Mouse (Mus musculus) kidney, postnatal 4 days (tissue): ENCODE measurements at regions not wholly inside any gene's neighbourhood (a gene's known extent, or its start where the extent isn't known, plus 50 kb on each side); places are given as distances from the start of the nearest gene placed in this dataset.

Source experiments
- DNase-seq, 2 experiments: peaks; one replicate each; pipeline ENCODE4 v3.0.0; 2021; ENCODE audit warnings: mixed read lengths in 2 of 2

DNA sequence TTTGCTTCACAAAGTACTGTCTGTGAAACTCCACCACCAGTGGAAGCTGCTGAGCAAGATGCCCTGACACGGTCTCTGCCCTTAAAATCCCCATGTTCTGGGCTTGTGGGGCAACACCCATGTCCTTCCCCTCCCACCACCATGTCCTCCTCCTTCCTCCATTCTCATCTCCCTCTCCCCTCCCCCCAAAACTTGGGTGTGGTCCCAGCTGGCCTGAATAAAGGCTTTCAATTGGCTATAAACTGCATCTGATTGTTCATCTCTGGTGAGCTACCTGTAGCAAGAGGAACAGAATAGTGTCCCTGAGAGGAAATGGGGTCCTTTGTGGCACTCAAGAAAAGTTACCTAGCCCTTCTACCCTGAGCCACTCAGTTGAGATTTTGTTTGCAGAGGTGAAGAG, 91.8 kb downstream of the Slc16a9 start:
- DNase-seq = no peak

DNA sequence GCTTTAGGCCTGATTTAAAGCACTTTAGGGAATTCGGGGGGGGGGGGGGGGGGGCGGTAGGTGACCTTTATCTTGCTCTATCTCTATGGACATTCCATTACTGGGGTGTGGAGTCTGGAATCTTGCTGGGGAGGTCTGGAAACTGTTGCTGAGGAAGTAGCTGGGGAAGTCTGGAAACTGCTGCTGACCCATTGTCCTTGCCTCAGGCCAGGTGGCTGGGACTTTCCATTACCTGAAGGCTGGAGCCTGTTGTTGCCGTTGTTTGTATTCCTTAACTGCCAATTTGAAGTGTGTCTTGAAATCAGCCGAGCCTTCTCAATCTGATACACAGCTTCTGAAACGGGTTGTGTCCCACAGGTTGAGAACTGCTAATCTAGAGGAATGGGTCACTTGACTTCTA, 80.9 kb upstream of the Fam13c start:
- peak in 1 of 2 experiments; percentile 19 for DNase-seq

DNA sequence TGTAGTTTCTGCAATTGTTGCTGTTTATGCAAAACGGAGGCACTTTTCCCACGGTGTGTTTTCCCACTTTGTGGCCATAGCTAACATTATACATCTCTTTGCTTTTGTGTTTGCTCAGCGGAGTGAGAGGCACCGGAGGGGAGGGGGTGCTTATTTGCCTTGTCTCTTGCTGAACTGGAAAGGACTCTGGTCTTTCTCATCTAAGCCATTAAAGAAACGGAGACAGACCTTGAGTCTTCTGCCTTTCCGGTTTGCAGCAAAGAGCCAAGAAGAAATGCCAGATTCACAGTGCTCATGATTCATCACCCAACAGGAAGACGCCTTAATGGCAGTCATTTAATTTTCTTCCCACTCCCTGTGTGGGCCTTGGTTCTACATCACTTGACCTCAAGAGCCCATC, 80.4 kb upstream of the Fam13c start:
- peak; percentile 7 to 18 for DNase-seq

DNA sequence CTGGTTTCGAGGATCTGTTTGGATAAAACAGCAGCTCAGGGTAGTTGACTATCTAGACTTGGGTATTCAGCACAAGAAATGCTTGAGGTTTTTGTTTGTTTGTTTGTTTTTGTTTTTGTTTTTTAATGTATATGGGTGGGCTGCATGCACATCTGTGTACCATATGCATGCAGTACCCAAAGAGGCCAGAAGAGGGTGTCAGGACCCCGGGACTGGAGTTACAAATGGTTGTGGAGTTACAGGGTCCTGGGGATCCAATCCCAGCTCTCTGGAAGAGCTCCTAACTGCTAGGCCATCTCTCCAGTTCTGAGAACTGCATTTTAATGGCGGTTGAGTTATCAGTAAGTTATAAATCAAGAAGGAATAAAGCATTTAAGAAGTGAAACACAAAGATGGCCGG, 77.2 kb upstream of the Fam13c start:
- DNase-seq = peak; percentile 41 to 46

DNA sequence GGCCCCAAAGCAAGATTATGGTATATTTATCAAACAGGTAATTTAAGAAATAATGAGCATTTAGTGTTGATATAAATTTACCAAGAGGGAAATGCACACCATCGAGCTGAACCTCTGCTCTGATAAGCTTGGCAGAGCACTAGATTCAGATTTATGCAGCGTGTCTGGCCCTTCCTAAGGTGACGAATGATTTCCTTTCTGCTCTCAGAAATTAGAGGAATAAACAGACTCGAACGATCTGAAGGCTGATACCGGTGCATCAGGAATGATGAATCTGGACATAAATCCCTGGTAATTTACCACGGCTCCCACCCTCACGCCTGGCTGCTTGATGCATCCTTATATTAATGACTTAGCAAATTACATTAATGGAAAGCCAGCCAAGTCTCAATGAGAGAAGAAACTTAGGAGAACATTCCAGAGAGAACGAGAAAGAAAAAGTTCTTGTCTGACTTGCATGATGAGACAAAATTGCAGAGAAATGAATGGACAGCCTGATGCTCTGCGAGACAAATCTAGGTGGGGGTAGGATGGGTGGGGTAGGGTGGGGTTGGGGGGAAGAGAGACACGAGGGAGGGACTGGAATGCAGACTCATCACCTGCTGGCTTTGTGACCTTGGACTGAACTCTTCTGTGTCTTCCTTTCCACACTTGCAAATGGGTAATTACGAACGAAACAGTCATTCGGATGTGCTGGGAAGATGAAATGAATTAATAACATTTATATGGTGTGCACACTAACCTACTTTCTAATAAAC, 75.9 kb upstream of the Fam13c start:
- DNase-seq = no peak

DNA sequence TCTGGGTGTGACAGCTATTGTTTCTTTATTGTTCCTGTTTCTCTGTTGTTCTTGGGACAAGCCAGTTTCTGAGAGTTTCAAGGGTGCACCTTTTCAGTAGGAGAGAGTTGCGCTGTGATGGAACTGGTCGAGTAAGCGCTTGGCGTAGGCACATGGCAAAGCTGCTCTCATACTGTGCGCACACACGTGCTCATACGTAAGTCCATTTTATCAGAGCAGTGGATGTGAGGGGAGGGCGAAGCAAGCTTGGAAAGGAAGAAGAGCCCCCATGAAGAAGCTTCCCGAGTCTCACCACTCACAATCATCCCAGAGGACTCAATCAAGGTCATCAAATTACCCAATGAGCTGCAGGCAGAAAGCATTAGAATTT, 75.3 kb upstream of the Fam13c start:
- no peak for DNase-seq

DNA sequence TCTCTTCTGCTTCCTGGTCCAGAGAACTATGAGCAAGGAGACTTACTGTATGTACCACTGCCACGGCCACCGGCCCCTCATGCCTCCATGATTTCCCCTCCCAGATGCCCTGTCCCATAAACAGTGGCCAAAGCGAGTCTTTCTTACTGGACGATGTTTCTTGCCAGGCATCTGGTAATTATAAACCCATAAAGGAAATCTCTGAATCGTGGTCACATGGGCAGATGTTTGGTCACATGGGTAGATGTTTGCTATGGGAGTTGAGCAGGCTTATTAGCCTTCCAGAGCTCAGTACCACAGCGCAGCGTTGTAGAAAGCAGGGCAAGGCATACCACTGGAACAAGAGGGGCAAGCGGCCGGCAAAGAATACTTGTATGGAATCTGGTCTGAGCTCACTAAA, 74.8 kb upstream of the Fam13c start:
- no peak for DNase-seq

DNA sequence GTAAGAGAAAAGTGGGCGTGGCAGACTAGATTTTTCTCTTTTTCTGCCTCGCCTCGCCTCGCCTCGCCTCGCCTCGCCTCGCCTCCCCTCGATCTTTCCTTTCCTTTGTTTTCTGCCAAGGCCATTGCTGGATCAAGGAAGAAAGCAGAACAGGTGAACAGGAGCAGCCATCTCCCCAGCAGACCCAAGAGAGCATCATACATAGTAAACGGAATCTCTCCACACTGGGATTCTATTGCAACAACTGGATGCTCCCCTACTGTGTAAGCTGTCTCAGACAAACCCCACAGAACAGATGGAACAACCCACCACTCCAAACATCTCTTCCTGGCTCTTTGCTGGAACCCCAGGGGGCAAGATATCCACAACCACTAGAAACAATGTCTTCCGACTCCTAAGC, 72.4 kb upstream of the Fam13c start:
- no peak for DNase-seq

DNA sequence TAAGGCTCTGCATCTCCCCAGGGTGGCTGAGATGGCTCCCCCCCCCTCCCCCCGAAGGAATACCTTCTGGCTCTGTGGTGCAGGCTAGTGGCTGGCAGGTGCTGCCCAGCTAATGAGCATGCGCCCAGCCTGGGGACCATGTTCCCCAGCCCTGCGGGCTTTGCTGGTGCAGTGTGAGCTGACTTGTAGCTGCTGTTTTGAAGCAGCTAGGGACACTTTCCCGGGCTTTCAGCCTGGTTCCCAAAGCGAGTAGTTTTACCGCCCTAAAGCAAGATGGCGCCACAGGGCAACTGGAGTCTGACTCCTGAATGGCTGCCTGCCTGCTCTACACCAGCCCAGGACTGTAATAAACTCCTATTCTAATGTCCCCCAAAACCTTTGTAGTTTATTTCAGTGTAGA, 71.6 kb upstream of the Fam13c start:
- peak; percentile 75 to 76 for DNase-seq

DNA sequence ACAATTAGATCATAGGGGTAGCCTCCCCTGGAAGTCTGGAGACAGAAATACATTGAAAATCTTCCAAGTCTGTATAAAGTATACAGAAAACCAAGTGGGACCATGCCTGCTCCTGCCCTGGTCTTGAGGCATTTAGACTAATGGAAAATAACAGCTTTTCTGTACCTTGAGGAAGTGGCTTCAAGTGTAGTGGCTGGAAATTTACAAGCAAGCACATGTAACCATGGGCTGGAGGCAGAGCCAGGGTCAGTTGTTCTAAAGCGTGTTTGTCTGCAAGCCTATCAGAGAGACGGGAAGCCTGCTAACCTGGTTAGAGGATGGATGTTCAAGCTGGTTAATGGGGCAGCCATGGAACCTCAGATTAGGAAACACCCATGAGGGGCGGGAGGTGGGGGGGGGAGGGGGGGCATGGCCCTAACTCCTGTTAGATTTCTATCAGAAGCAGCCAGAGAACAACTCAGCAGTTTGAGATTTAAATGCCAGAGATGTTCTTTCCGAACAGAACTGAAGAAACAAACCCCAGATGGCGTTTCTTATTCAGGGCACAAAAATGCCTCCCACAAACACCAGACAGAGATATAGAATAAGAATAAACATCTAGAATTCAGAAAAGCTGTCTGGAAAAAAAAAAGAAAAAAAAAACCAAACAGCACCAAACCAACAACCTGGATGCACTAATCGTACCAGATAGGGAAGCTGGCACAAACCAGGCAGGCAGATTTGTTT, 67.7 kb upstream of the Fam13c start:
- no peak for DNase-seq

DNA sequence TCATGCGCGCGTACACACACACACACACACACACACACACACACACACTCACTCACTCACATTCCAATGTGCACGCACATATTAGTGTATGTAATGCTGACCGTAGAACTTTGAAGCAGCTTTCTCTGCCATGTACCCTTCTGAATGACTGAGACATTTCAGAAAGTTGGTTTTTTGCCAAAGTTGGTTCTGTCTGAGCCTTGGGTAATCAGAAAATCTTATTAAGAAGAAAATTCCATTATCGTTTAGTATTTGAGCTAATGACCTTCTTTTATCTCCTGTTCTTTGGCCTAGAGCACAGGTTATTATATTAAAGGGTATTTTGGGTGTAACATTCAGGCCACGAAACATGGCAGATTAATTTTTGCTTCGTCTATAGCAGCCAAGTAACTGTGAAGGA, 67.1 kb upstream of the Fam13c start:
- no peak for DNase-seq

DNA sequence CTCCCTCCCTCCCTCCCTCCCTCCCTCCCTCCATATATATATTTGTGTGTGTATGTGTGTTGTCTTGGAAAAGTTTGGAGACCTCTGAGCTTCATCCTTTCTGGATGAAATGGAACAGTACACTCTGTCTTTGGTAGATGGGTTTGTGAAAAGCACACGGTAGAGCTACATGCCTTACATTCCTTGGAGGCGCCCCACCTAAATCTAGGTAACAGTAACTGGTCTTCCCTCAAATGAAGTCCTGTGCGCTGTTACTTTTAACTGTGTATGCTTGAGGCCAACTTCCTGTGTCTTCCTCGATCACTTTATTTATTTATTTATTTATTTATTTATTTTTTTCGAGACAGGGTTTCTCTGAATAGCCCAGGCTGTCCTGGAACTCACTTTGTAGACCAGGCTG, 66.4 kb upstream of the Fam13c start:
- DNase-seq = no peak

DNA sequence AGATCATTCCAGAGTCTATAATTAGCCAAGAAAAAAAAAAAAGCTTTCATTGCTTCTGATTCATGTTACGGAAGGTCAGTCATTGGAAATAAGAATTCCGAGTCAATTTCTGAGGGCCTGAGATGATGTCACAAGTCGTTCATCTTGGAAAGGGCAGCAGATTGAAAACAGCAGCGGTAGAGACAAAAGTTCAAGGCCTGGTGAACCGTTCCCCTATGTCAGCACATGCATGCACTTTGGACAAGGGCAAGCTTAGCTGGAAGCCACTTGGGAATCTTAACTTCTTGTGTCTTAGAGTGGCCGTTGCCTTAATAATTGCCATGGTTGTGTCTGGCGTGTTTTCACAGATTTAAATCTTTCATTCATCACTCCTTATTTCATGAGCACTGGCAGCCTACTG, 65.6 kb upstream of the Fam13c start:
- DNase-seq = no peak

DNA sequence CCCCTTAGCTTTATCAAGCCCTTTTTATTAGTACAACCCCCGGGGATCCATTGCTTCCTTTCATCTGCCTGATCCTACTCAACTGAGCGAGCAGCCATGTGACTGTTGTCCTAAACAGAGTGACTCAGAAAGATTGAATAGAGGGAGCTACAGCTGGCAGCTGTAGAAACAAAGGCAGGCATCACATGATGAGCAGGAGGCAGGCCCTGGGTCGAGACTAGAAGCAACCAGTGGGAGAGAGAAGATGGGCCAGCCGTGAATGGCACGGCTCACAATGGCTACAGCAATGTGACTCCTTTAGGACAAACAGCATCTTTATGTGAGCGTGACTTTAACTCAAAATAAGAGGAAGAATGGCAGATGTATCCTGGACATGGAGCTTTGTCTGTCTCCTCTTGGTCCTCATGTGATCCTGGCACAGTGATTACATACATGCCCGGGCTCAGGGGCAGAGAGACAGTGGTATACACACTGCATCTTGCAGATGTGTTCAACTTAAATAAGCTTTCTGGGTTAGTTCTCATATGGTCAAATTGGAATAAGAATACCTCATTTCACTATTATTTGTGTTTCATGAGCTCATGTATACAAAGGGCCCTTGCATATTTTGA, 60.1 kb upstream of the Fam13c start:
- DNase-seq = no peak

DNA sequence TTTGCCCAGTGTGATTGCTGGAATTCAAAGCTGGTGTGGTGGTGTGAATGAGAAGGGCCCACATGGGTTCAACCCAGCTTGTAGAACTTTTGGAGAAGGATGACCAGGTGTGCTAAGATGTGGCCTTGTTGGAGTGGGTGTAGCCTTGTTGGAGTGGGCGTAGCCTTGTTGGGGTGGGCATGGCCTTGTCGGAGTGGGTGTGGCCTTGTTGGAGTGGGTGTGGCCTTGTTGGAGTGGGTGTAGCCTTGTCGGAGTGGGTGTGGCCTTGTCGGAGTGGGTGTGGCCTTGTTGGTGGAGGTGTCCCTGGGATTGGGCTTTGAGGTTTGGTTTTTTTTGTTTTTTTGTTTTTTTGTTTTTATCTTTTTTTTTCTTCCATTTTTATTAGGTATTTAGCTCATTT, 55.6 kb upstream of the Fam13c start:
- no peak for DNase-seq

DNA sequence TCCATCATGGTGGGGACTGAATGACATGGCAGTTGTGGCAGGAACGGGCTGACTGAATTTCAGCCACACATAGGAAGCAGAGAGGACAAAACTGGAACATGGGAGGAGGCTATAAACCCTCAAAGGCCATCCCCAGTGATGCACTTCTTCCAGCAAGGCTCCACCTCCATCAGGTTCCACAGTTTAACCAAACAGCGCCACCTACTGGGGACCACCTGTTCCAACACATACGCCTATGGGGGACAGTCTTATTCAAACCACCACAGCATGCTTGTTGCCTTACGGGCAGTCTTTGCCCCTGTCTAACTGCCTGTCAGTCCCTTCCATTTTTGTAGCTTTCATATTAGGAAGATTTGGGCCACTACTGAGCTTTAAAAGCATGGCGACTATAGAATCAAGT, 52.6 kb upstream of the Fam13c start:
- no peak for DNase-seq
